Mouse (Mus musculus) hindbrain, embryonic 16.5 days (tissue): ENCODE data around the gene Otub1. TPM values are rescaled to one million over a fixed set of nuclear protein-coding genes. Genes with fewer than 3 reads are reported as not detected.

Experiments used
- ATAC-seq: fragments of 200-750 bp; cut with Nextera tagmentation; 2 replicates; pipeline ENCODE4 v1.8.0; 2017; ENCODE audit warnings: moderate TSS enrichment, moderate library complexity
- H3K27ac ChIP-seq: fragments of 300-500 bp; sonication (generic); 2 replicates; pipeline ENCODE4 v1.5.1; 2014; ENCODE audit warnings: low read depth, mild to moderate bottlenecking, control low read depth, low read length, moderate library complexity
- H3K27me3 ChIP-seq: fragments of 300-500 bp; sonication (generic); replicated peaks from 2 replicates; pipeline ENCODE4 v1.6.1; 2014; ENCODE audit warnings: low read length; ENCODE audit not compliant: control insufficient read depth, insufficient read depth
- H3K36me3 ChIP-seq: fragments of 300-500 bp; sonication (generic); 2 replicates; pipeline ENCODE4 v1.6.1; 2014; ENCODE audit warnings: mild to moderate bottlenecking, low read length, moderate library complexity, mixed read lengths; ENCODE audit not compliant: control insufficient read depth, insufficient read depth
- H3K4me1 ChIP-seq: fragments of 300-500 bp; sonication (generic); 2 replicates; pipeline ENCODE4 v1.6.1; 2014; ENCODE audit warnings: low read depth, low read length; ENCODE audit not compliant: control insufficient read depth, insufficient read depth
- H3K4me2 ChIP-seq: fragments of 300-500 bp; sonication (generic); 2 replicates; pipeline ENCODE4 v1.6.1; 2014; ENCODE audit warnings: mild to moderate bottlenecking, low read length, control low read depth, moderate library complexity
- H3K4me3 ChIP-seq: fragments of 300-500 bp; sonication (generic); 2 replicates; pipeline ENCODE4 v1.5.1; 2014; ENCODE audit warnings: mild to moderate bottlenecking, low read length, control low read depth, moderate library complexity
- H3K9ac ChIP-seq: fragments of 300-500 bp; sonication (generic); 2 replicates; pipeline ENCODE4 v1.6.1; 2014; ENCODE audit warnings: low read depth, mild to moderate bottlenecking, control low read depth, low read length, moderate library complexity
- H3K9me3 ChIP-seq: fragments of 300-500 bp; sonication (generic); 2 replicates; pipeline ENCODE4 v1.6.1; 2014; ENCODE audit warnings: mild to moderate bottlenecking, low read length, moderate library complexity; ENCODE audit not compliant: control insufficient read depth
- WGBS: fragments of 180-500 bp; shearing (Covaris S2); extraction: QIAGEN DNeasy Blood & Tissue Kit; methylation state at CpG from one replicate; pipeline ENCODE4 v1.1.7; 2014; 5-methylcytosine and 5-hydroxymethylcytosine counted together
- polyA plus RNA-seq: library from polyadenylated mRNA; unstranded; fragments of >200 nt; fragmentation: Nextera tagmentation; extraction: Ambion mirVana; gene quantifications from 2 replicates; pipeline ENCODE4 v1.2.1, GENCODE M21; 2015

Gene Otub1
- polyA plus RNA-seq, 1 experiment from 2014 or later: 246 TPM

GRCm38 (mm10) chr19:7171447-7171846, 34.7 kb downstream of the Otub1 start:
- Histone ChIP-seq H3K36me3 (no peaks in the 10 kb centered on the region), H3K4me2 (no peak overlapping the region), H3K27ac (no peak overlapping the region), H3K27me3 (0 out of 2 replicates have a peak, but pooled peaks cover 2% of the 10 kb centered on the region), H3K4me3 (no peak overlapping the region), H3K9me3 (no peaks in the 10 kb centered on the region), H3K4me1 (peaks cover 19% of the 10 kb centered on the region), H3K9ac (no peak overlapping the region)
- WGBS: 8% methylated on average over 8 of the region's 8 CpGs
- no peak for ATAC-seq

GRCm38 (mm10) chr19:7170916-7171315, 35.2 kb downstream of the Otub1 start:
- H3K36me3 ChIP-seq: no peaks in the 10 kb centered on the region
- peaks cover 15% of the 10 kb centered on the region for H3K4me1 ChIP-seq
- no peak overlapping the region for H3K27ac ChIP-seq
- H3K27me3 ChIP-seq: 0 out of 2 replicates have a peak, but pooled peaks cover 2% of the 10 kb centered on the region
- no peak overlapping the region for H3K4me3 ChIP-seq
- 78% methylated on average over 6 of the region's 6 CpGs for WGBS
- no peak for ATAC-seq
- no peaks in the 10 kb centered on the region for H3K9me3 ChIP-seq
- no peak overlapping the region for H3K4me2 ChIP-seq
- H3K9ac ChIP-seq: no peak overlapping the region

- Histone ChIP-seq H3K36me3 (no peaks in the 10 kb centered on the region), H3K4me1 (peaks cover 30% of the 10 kb centered on the region), H3K27me3 (0 out of 2 replicates have a peak, but pooled peaks cover 2% of the 10 kb centered on the region), H3K4me2 (no peak overlapping the region), H3K9ac (no peak overlapping the region), H3K4me3 (no peak overlapping the region), H3K27ac (no peak overlapping the region), H3K9me3 (no peaks in the 10 kb centered on the region)
- ATAC-seq: no peak
- 28% methylated on average over 2 of the region's 2 CpGs for WGBS
These were observed 37.7 kb downstream of the Otub1 start for GRCm38 (mm10) chr19:7168423-7168822.

GRCm38 (mm10) chr19:7166767-7167166, 39.3 kb downstream of the Otub1 start:
- WGBS: 10% methylated on average over 6 of the region's 6 CpGs
- Histone ChIP-seq H3K4me3 (no peak overlapping the region), H3K9me3 (no peaks in the 10 kb centered on the region), H3K9ac (no peak overlapping the region), H3K4me1 (peaks cover 21% of the 10 kb centered on the region), H3K36me3 (no peaks in the 10 kb centered on the region), H3K27me3 (peaks cover 5% of the 10 kb centered on the region), H3K27ac (no peak overlapping the region), H3K4me2 (no peak overlapping the region; the same call in 1 of the 2 replicates)
- ATAC-seq: no peak

GRCm38 (mm10) chr19:7166200-7166711, 39.9 kb downstream of the Otub1 start:
- ATAC-seq: peak; percentile 50
- H3K9ac ChIP-seq: peak overlapping the region; percentile 85
- H3K4me3 ChIP-seq: peak overlapping the region; percentile 74
- peaks cover 18% of the 10 kb centered on the region for H3K4me1 ChIP-seq
- 3% methylated on average over 13 of the region's 15 CpGs for WGBS
- no peaks in the 10 kb centered on the region for H3K9me3 ChIP-seq
- H3K27me3 ChIP-seq: peaks cover 5% of the 10 kb centered on the region
- no peaks in the 10 kb centered on the region for H3K36me3 ChIP-seq
- H3K27ac ChIP-seq: no peak overlapping the region
- peak overlapping the region; percentile 95 for H3K4me2 ChIP-seq

- H3K27ac ChIP-seq: peak overlapping the region; percentile 54
- no peaks in the 10 kb centered on the region for H3K36me3 ChIP-seq
- peaks cover 16% of the 10 kb centered on the region for H3K4me1 ChIP-seq
- ATAC-seq: peak; percentile 53; the same call in 1 of the 2 replicates
- peak overlapping the region; percentile 74 for H3K4me3 ChIP-seq
- no peaks in the 10 kb centered on the region for H3K9me3 ChIP-seq
- peaks cover 5% of the 10 kb centered on the region for H3K27me3 ChIP-seq
- peak overlapping the region; percentile 95 for H3K4me2 ChIP-seq
- under 1% methylated on average over 46 of the region's 105 CpGs for WGBS
- peak overlapping the region; percentile 85 for H3K9ac ChIP-seq
These were observed 40.5 kb downstream of the Otub1 start for GRCm38 (mm10) chr19:7165509-7166199.

- Histone ChIP-seq H3K9me3 (no peaks in the 10 kb centered on the region), H3K27me3 (peaks cover 5% of the 10 kb centered on the region), H3K4me2 (peak overlapping the region; percentile 95), H3K27ac (no peak overlapping the region), H3K4me3 (peak overlapping the region; percentile 74), H3K36me3 (no peaks in the 10 kb centered on the region), H3K4me1 (peaks cover 23% of the 10 kb centered on the region), H3K9ac (peak overlapping the region; percentile 85)
- no peak; the same call in 1 of the 2 replicates for ATAC-seq
- under 1% methylated on average over 33 of the region's 35 CpGs for WGBS
These were observed 41.2 kb downstream of the Otub1 start for GRCm38 (mm10) chr19:7164820-7165323.

GRCm38 (mm10) chr19:7164238-7164637, 41.9 kb downstream of the Otub1 start:
- Histone ChIP-seq H3K27ac (no peak overlapping the region), H3K27me3 (peaks cover 5% of the 10 kb centered on the region), H3K9ac (peak overlapping the region; percentile 85), H3K4me1 (peaks cover 23% of the 10 kb centered on the region), H3K36me3 (no peaks in the 10 kb centered on the region), H3K4me3 (peak overlapping the region; percentile 74), H3K9me3 (no peaks in the 10 kb centered on the region), H3K4me2 (peak overlapping the region; percentile 95)
- no peak for ATAC-seq
- WGBS: 12% methylated on average over 6 of the region's 6 CpGs

- ATAC-seq: no peak
- H3K4me1 ChIP-seq: peaks cover 35% of the 10 kb centered on the region
- WGBS: 67% methylated on average over 3 of the region's 3 CpGs
- no peak overlapping the region; the same call in 1 of the 2 replicates for H3K4me2 ChIP-seq
- H3K4me3 ChIP-seq: no peak overlapping the region
- H3K9ac ChIP-seq: no peak overlapping the region
- no peaks in the 10 kb centered on the region for H3K36me3 ChIP-seq
- H3K27me3 ChIP-seq: peaks cover 4% of the 10 kb centered on the region
- H3K9me3 ChIP-seq: no peaks in the 10 kb centered on the region
- H3K27ac ChIP-seq: no peak overlapping the region
These were observed 45.1 kb downstream of the Otub1 start for GRCm38 (mm10) chr19:7161064-7161463.
